Mouse (Mus musculus) mesoderm, embryonic 11.5 days (tissue): ENCODE results near the gene Lrp1.
"Not testable (repeated sequence)": the region's sequence is repeated elsewhere in the genome, so short reads cannot be mapped to it uniquely, and the experiment has no call there.

Experiments
- DNase-seq: peaks from one replicate; pipeline ENCODE4 v3.0.0-alpha.2; 2012; ENCODE audit warnings: low read depth, low spot score

The Lrp1 gene

GRCm38 (mm10) chr10:127620406-127621190 lies at the start of gene Lrp1:
TSS of gene Lrp1 (minus strand) at chr10:127621148.
- DNase-seq: peak; percentile 75

GRCm38 (mm10) chr10:127670185-127670584 lies 49.2 kb upstream of the Lrp1 start:
- no peak for DNase-seq

GRCm38 (mm10) chr10:127669170-127669569 lies 48.2 kb upstream of the Lrp1 start:
- no peak for DNase-seq

- DNase-seq: peak; percentile 60
Measured at GRCm38 (mm10) chr10:127668093-127669050, 47.4 kb upstream of the Lrp1 start, which contains the start of gene Nab2. TSS of gene Nab2 (minus strand) at chr10:127668568.

GRCm38 (mm10) chr10:127667269-127668092 lies 46.5 kb upstream of the Lrp1 start:
- peak; percentile 92 for DNase-seq

GRCm38 (mm10) chr10:127666501-127667268 lies 45.7 kb upstream of the Lrp1 start, which contains the start of gene Nemp1:
TSS of gene Nemp1 (plus strand) at chr10:127666901.
- DNase-seq: peak; percentile 81

- DNase-seq: no peak
Measured at GRCm38 (mm10) chr10:127665366-127666181, 44.6 kb upstream of the Lrp1 start.

- DNase-seq: no peak
Measured at GRCm38 (mm10) chr10:127664891-127665290, 43.9 kb upstream of the Lrp1 start.

GRCm38 (mm10) chr10:127664166-127664565 lies 43.2 kb upstream of the Lrp1 start:
- DNase-seq: no peak

GRCm38 (mm10) chr10:127663590-127663989 lies 42.6 kb upstream of the Lrp1 start:
- no peak for DNase-seq

- DNase-seq: no peak
Measured at GRCm38 (mm10) chr10:127662666-127663253, 41.8 kb upstream of the Lrp1 start.

GRCm38 (mm10) chr10:127661915-127662663 lies 41.1 kb upstream of the Lrp1 start:
- DNase-seq: no peak

- no peak for DNase-seq
Measured at GRCm38 (mm10) chr10:127661291-127661914, 40.5 kb upstream of the Lrp1 start.

GRCm38 (mm10) chr10:127659551-127659950 lies 38.6 kb upstream of the Lrp1 start:
- no peak for DNase-seq

GRCm38 (mm10) chr10:127658076-127658475 lies 37.1 kb upstream of the Lrp1 start:
- DNase-seq: no peak

GRCm38 (mm10) chr10:127657617-127658016 lies 36.7 kb upstream of the Lrp1 start:
- not testable (repeated sequence) for DNase-seq

GRCm38 (mm10) chr10:127654970-127655579 lies 34.1 kb upstream of the Lrp1 start:
- DNase-seq: no peak
